Mouse (Mus musculus): ENCODE data around the gene Tmco1.
A peak's percentile ranks its signal among the peaks of the same experiment; 100 is the strongest.

Tmco1 gene

DNA sequence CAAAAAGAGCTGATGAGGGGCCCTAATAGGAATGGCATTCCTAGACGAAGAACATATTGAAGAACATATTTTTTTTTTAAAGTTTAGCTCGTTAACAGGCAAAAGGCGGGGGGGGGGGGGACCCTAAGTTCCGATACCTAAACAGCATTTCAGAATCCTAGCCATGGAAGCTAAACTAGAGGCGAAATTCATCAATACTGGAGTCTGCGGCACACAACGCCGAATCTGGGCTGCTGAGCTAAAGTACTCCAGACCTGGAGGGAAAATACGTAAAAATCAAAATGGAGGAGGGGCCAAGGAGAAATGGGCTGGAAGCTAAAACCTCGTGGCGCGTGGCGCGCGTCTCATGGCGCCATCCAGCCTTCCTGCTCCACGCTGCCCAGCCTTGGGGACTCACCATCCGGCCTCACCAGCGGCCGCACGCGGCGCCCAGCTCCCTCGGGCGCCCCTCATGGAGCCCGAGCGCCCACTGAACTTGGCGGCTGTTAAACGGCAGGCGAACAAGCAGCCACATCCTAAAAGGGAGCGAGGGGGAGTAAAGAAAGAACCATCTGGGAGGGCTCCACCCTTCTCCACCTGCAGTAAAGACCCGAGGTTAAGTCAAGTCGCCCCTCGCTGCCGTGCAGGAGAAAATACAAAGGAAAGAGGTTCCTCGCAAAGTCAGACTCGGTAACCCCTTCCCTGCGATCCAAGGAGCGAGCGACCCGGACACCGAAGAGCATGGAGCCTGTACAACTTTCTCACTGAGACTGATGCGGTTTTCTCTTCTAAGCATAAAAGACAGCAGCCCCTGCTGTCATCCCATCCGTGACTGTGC, 24.5 kb upstream of the Tmco1 start:
- no peak for DNase-seq (ENCODE audit: low read depth in 1 of 2, low spot score in 2 of 2)

DNA sequence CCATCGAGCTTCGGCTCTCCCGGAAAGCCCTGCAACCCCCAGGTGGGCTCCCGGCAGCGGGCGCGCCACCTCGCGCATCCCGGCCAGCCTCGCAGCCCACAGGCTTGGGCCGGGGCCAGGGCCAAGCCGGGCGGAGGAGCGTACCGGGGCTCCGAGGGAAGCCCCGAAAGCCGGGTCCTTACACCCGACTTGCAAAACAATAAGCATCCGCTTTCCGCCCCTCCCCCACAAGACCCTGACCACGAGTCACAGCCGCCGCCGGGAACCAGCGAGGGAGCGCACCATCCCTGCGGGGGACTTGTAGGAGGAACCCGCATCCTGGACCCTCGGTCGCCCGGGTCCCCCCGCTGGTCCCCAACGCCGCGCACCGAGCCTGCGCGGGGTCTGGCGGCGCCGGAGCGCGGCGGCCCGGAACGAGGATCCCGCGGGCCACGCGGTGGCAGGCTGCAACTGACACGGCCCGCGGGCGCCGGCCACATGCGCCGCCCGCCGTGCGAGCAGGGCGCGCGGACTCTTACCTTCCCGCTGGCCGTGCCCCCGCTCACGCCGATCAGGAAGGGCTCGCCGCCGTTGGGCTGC, 23.8 kb upstream of the Tmco1 start:
- no peak for DNase-seq (ENCODE audit: low read depth in 1 of 2, low spot score in 2 of 2)

DNA sequence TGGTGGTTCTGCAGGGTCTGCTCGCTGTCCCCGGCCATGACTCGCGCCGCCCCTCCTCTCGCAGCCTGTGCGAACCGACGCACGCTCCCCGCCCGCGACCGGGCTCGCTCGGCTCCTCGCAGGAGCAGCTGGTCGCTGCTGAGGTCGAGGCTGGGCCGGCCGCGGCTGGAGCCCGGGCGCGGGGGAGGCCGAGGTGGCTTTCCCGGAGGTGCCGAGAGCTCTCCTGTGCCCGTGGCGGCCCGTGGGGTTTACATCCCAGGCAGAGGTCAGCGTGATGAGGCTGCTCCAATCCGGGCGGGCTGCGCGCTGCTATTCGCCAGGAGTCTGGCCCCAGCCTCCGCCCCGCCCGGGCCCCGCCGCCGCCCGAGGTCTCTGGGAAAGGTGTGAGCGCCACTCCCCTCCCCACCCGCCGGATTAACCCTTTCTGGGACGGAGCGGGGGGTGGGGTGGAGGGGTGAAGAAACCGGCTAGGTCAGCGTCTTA, 23.3 kb upstream of the Tmco1 start:
- peak; percentile 11 to 37 for DNase-seq (ENCODE audit: low read depth in 1 of 2, low spot score in 2 of 2)

GRCm38 (mm10) chr1:167285320-167285355, 23.0 kb upstream of the Tmco1 start, which contains the start of gene Uck2:
Uck2 (minus strand) TSS chr1:167285320.
- DNase-seq (ENCODE audit: low read depth in 1 of 2, low spot score in 2 of 2) = no peak

- no peak for DNase-seq (ENCODE audit: low read depth in 1 of 2, low spot score in 2 of 2)
Measured at GRCm38 (mm10) chr1:167285356-167285755, 22.8 kb upstream of the Tmco1 start.

GRCm38 (mm10) chr1:167287156-167287555, 21.0 kb upstream of the Tmco1 start:
- no peak for DNase-seq (ENCODE audit: low read depth in 1 of 2, low spot score in 2 of 2)

- DNase-seq (ENCODE audit: low read depth in 1 of 2, low spot score in 2 of 2) = peak in 1 of 2 experiments; percentile 26
Measured at GRCm38 (mm10) chr1:167288665-167289538, 19.3 kb upstream of the Tmco1 start.

DNA sequence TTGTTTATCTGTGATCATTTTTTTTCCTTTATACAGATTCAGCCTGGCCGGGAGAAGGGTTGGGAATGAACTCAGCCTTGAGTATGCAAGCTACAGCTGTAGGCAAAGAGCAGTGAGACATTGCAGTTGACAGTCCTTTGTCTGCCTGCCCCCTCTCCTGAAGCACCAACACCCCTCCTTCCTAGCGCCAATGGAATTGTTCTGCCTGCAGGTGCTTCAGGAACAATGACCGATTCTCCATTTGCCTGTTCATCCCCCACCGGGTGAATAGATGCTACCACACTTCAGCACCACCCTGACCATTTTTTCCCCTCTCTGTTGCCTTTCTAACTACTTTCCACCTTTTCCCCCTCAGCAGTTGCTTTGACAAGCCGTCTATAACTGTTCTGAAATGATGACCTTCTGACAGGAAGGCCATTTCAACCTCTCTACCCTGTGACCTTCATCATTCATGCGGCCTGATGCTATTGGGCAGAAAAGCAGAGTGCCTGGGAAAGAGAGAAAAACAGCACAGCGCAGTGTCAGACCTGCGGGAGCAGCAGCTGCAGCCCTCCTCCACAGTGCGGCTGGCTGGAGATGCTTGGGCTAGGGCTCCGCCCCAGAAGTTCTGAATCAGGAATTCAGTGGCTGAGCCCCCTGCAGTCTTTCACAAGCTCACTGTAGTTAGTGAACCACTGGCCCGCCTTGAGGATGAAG, 18.5 kb upstream of the Tmco1 start:
- DNase-seq (ENCODE audit: low read depth in 1 of 2, low spot score in 2 of 2) = no peak

DNA sequence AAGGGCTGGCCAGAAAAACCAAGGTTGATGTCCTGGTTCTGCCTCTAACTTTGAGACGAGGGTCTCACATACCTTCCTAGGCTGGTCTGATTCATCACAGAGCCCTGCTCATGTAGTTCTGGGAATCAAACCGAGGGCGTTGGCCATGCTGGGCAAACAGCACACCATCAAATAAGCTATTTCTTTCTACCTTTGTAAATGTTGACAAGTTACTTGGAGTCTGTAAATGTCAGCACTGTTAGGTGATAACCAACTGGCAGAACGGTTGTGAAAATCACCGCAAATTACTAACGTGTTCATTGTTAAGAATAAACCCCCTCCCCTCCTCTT, 17.9 kb upstream of the Tmco1 start:
- DNase-seq (ENCODE audit: low read depth in 1 of 2, low spot score in 2 of 2) = no peak

GRCm38 (mm10) chr1:167291610-167292009, 16.6 kb upstream of the Tmco1 start:
- no peak for DNase-seq (ENCODE audit: low read depth in 1 of 2, low spot score in 2 of 2)

DNA sequence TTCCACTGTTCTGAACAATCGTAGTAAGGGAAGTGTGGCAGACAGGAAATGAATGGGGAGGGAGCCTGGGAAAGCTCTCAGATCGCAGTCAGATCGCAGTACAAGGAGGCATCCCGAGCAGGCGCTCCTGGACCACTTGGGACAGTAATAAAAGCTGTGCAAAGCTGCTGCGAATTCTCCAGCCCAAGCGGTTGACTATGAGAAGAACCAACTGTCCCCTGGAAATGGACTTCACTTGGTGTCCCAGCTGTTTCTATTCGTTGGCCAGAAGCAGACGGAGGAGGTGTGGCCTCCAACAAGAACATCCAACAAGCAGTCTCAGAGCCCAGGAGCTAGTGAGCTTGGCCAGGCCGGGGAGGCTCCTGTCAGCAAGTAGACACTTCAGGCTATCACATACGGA, 15.7 kb upstream of the Tmco1 start:
- DNase-seq (ENCODE audit: low read depth in 1 of 2, low spot score in 2 of 2) = no peak

DNA sequence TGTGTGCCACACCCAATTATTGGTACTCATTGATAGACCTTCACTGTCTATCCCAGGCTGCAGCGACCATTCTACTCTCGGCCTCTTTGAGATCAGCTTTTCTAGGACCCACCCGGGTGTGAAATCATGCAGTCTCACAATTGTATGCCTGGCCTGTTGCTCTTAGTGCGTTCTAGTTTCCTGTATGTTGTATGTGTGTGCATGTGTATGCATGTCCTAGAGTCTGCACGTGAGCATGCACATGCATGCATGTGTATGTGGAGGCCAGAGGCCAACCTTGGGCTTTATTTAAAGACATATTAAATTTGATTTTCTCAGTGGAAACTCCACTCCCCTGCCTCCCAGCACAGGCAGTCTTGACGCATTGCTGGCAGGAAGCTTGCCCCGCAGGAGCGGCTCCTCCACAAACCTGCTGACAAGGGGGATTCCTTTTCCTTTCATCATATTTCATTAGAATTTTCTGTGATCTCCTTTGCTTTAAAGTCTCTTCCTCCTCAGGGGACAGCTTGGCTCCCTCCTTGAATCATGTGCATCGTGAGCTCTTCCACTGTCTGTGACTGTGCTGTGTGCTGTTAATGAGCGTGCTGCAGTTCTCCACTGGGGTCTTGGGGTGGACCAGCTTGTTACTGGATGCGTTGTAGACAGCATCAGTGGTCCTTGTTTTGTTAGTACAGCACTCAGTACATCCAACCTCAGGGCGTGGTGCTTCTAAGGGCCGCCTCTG, 12.3 kb upstream of the Tmco1 start:
- DNase-seq (ENCODE audit: low read depth in 1 of 2, low spot score in 2 of 2) = no peak

DNA sequence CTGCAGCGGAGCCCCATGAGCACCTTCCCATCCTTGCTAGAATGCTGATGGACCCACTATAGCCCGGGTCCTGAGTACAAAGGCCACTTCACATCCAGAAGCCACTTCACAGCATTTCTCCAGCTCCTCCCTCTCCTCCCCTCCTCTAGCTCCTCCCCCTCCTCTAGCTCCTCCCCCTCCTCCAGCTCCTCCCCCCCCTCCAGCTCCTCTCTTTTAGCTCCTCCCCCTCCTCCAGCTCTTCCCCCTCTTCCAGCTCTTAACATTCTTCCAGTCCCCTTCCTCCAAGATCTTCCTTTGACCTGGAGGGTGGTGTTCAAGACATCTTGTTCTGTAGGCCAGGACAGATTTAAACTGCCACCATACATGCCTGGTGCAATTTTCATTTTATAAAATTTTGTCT, 8.1 kb upstream of the Tmco1 start:
- no peak for DNase-seq (ENCODE audit: low read depth in 1 of 2, low spot score in 2 of 2)

DNA sequence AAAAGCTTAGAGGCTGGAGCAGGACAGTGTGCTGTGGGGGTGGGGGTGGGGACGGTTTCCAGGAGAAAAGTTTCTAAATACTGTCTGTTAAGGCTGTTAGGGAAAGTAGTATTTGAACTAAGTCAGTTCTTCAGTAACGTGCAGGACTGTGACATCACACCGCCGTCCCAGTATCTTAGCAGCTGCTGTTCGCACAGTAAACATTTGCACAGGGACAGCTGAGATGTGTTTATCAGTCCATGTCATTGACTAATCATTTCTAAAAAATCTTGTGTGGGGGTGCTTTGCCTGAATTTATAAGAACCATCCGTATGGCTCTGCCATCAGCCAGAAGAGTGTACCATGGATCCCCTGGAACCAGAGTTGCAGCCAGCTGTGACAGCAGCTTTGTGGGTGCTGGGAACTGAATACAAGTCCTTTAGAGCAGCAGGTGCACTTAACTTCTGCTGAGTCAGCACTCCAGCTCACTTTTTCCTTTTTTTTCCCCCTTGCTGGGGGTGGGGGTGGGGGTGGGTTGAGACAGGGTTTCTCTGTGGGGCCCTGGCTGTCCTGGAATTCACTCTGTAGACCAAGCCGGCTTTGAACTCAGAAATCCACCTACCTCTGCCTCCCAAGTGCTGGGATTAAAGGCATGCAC, 2.6 kb upstream of the Tmco1 start:
- no peak for DNase-seq (ENCODE audit: low read depth in 1 of 2, low spot score in 2 of 2)

DNA sequence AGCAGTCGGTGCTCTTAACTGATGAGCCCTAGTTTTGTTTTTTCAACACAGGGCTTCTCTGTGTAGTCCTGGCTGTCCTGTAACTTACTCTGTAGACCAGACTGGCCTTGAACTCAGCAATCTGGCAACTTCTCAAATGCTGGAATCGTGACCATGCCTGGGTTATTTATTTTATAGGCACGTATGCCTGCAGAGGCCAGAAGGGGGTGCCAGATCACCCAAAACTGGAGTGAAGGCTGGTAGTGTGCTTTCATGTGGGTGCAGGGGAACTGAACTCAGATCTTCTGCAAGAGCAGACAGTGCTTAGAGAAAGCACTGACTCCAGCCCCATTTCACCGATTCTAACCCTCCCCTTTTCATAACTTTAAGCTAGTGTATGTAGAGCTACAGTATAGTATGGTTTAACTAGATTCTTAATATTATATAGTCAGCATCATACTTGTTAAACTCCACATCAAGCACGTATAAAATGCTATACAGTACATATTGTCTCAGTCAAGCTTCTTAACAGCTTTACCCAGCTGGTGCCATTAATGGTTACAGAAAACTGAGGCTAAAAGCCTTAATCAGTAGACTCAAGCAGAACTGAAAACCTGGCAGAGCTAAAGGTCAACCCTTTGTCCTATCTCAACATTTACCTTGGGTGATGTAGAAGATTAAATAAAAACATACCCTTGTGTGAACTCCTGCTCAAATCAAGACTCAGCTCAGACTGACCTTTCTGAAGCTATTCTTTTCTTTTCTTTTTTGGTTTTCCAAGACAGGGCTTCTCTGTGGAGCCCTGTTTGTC, 1.5 kb upstream of the Tmco1 start:
- DNase-seq (ENCODE audit: low read depth in 1 of 2, low spot score in 2 of 2) = peak; percentile 48 to 67

- no peak for DNase-seq (ENCODE audit: low read depth in 1 of 2, low spot score in 2 of 2)
Measured at GRCm38 (mm10) chr1:167307674-167308073, 504 bp upstream of the Tmco1 start.

- no peak for DNase-seq (ENCODE audit: low read depth in 1 of 2, low spot score in 2 of 2)
Measured at GRCm38 (mm10) chr1:167312367-167312766, 4.2 kb downstream of the Tmco1 start.

GRCm38 (mm10) chr1:167313220-167313619, 5.0 kb downstream of the Tmco1 start:
- DNase-seq (ENCODE audit: low read depth in 1 of 2, low spot score in 2 of 2) = no peak

- no peak for DNase-seq (ENCODE audit: low read depth in 1 of 2, low spot score in 2 of 2)
Measured at GRCm38 (mm10) chr1:167321691-167322090, 13.5 kb downstream of the Tmco1 start.

DNA sequence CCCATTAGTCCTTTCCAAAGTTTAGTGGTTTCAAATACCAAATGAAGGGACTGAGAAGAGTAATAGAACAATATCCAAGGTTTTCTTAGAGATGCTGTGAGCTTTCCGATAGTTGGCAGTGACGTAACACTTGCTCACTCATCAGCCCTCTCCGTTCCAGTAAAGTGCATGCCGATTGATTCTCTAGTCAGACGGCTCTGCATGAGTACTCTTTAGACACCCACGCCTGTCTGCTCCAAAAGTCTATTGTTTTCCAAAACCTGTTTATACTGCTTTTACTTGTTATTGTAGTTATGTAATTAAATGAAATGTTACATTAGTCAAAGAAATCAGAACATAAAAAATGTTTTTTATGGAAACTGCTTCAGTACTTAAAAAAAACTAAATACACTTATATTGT, 20.6 kb downstream of the Tmco1 start:
- DNase-seq (ENCODE audit: low read depth in 1 of 2, low spot score in 2 of 2) = no peak
